Mouse (Mus musculus) limb, embryonic 13.5 days (tissue): ENCODE measurements at regions not wholly inside any gene's neighbourhood (a gene's known extent, or its start where the extent isn't known, plus 50 kb on each side); places are given as distances from the start of the nearest gene placed in this dataset.

Experiments used
- ATAC-seq: fragments of 200-750 bp; cut with Nextera tagmentation; 2 replicates; pipeline ENCODE4 v1.8.0; 2017; ENCODE audit warnings: low read depth, moderate number of reproducible peaks, moderate TSS enrichment; ENCODE audit not compliant: low FRiP score
- H3K27ac ChIP-seq: fragments of 300-500 bp; sonication (generic); 2 replicates; pipeline ENCODE4 v1.5.1; 2015; ENCODE audit warnings: inconsistent platforms, mild to moderate bottlenecking, moderate library complexity
- H3K27me3 ChIP-seq: fragments of 300-500 bp; sonication (generic); 2 replicates; pipeline ENCODE4 v1.6.1; 2015; ENCODE audit warnings: mild to moderate bottlenecking, inconsistent platforms
- H3K36me3 ChIP-seq: fragments of 300-500 bp; sonication (generic); 2 replicates; pipeline ENCODE4 v1.6.1; 2015; ENCODE audit warnings: inconsistent platforms, mild to moderate bottlenecking, moderate library complexity
- H3K4me1 ChIP-seq: fragments of 300-500 bp; sonication (generic); 2 replicates; pipeline ENCODE4 v1.6.1; 2015; ENCODE audit warnings: inconsistent platforms
- H3K4me2 ChIP-seq: fragments of 300-500 bp; sonication (generic); replicated peaks from 2 replicates; pipeline ENCODE4 v1.6.1; 2015; ENCODE audit warnings: inconsistent platforms, mild to moderate bottlenecking, moderate library complexity
- H3K4me3 ChIP-seq: fragments of 300-500 bp; sonication (generic); 2 replicates; pipeline ENCODE4 v1.5.1; 2015; ENCODE audit warnings: moderate library complexity, mild to moderate bottlenecking, inconsistent platforms
- H3K9ac ChIP-seq: fragments of 300-500 bp; sonication (generic); 2 replicates; pipeline ENCODE4 v1.6.1; 2015; ENCODE audit warnings: mild to moderate bottlenecking, inconsistent platforms
- H3K9me3 ChIP-seq: fragments of 300-500 bp; sonication (generic); 2 replicates; pipeline ENCODE4 v1.6.1; 2016; ENCODE audit warnings: inconsistent platforms
- WGBS: fragments of 180-500 bp; shearing (Covaris S2); methylation state at CpG from one replicate; pipeline ENCODE4 v1.1.7; 2015; 5-methylcytosine and 5-hydroxymethylcytosine counted together

GRCm38 (mm10) chr3:41198216-41198976, 115.5 kb upstream of the Pgrmc2 start:
- no peak overlapping the region for H3K4me2 ChIP-seq
- H3K4me3 ChIP-seq: no peak overlapping the region
- H3K9ac ChIP-seq: no peak overlapping the region
- H3K36me3 ChIP-seq: no peaks in the 10 kb centered on the region
- peaks cover 14% of the 10 kb centered on the region for H3K4me1 ChIP-seq
- H3K27ac ChIP-seq: no peak overlapping the region
- H3K27me3 ChIP-seq: no peaks in the 10 kb centered on the region
- 83% methylated on average over 15 of the region's 15 CpGs for WGBS
- H3K9me3 ChIP-seq: no peaks in the 10 kb centered on the region
- ATAC-seq: no peak

GRCm38 (mm10) chr3:41195113-41195975, 112.5 kb upstream of the Pgrmc2 start:
- Histone ChIP-seq H3K9ac (no peak overlapping the region), H3K36me3 (no peaks in the 10 kb centered on the region), H3K9me3 (no peaks in the 10 kb centered on the region), H3K27me3 (no peaks in the 10 kb centered on the region), H3K4me2 (no peak overlapping the region), H3K27ac (no peak overlapping the region), H3K4me3 (no peak overlapping the region), H3K4me1 (peaks cover 14% of the 10 kb centered on the region)
- ATAC-seq: peak; percentile 87
- WGBS: 32% methylated on average over 7 of the region's 7 CpGs

GRCm38 (mm10) chr3:41194311-41195112, 111.7 kb upstream of the Pgrmc2 start:
- no peak overlapping the region; the same call in 1 of the 2 replicates for H3K27ac ChIP-seq
- no peaks in the 10 kb centered on the region for H3K36me3 ChIP-seq
- ATAC-seq: no peak
- peaks cover 14% of the 10 kb centered on the region for H3K4me1 ChIP-seq
- H3K9me3 ChIP-seq: no peaks in the 10 kb centered on the region
- H3K4me2 ChIP-seq: no peak overlapping the region
- H3K4me3 ChIP-seq: no peak overlapping the region
- H3K27me3 ChIP-seq: no peaks in the 10 kb centered on the region
- 73% methylated on average over 9 of the region's 9 CpGs for WGBS
- no peak overlapping the region for H3K9ac ChIP-seq

- H3K9me3 ChIP-seq: no peaks in the 10 kb centered on the region
- H3K27me3 ChIP-seq: peaks cover 15% of the 10 kb centered on the region
- peaks cover 11% of the 10 kb centered on the region for H3K4me1 ChIP-seq
- H3K4me2 ChIP-seq: no peak overlapping the region
- H3K36me3 ChIP-seq: no peaks in the 10 kb centered on the region
- H3K4me3 ChIP-seq: no peak overlapping the region
- no peak overlapping the region for H3K27ac ChIP-seq
- 79% methylated on average over 10 of the region's 10 CpGs for WGBS
- no peak overlapping the region for H3K9ac ChIP-seq
- no peak for ATAC-seq
Measured at GRCm38 (mm10) chr3:41185305-41186097, 102.7 kb upstream of the Pgrmc2 start.

GRCm38 (mm10) chr3:41184375-41184774, 101.5 kb upstream of the Pgrmc2 start:
- H3K9me3 ChIP-seq: no peaks in the 10 kb centered on the region
- no peak overlapping the region for H3K9ac ChIP-seq
- H3K4me1 ChIP-seq: peaks cover 11% of the 10 kb centered on the region
- no peak overlapping the region for H3K4me2 ChIP-seq
- no peaks in the 10 kb centered on the region for H3K36me3 ChIP-seq
- H3K27me3 ChIP-seq: peaks cover 19% of the 10 kb centered on the region
- WGBS: 49% methylated on average over 7 of the region's 7 CpGs
- H3K4me3 ChIP-seq: no peak overlapping the region
- H3K27ac ChIP-seq: no peak overlapping the region
- no peak for ATAC-seq

GRCm38 (mm10) chr3:41182900-41183595, 100.2 kb upstream of the Pgrmc2 start:
- ATAC-seq: peak; percentile 38; the same call in 1 of the 2 replicates

GRCm38 (mm10) chr3:41182036-41182899, 99.4 kb upstream of the Pgrmc2 start:
- H3K27me3 ChIP-seq: peaks cover 19% of the 10 kb centered on the region
- H3K4me2 ChIP-seq: no peak overlapping the region
- peaks cover 11% of the 10 kb centered on the region for H3K4me1 ChIP-seq
- no peak overlapping the region for H3K27ac ChIP-seq
- 50% methylated on average over 15 of the region's 15 CpGs for WGBS
- H3K9ac ChIP-seq: no peak overlapping the region
- H3K9me3 ChIP-seq: no peaks in the 10 kb centered on the region
- ATAC-seq: peak; percentile 87
- no peaks in the 10 kb centered on the region for H3K36me3 ChIP-seq
- H3K4me3 ChIP-seq: no peak overlapping the region

More at GRCm38 (mm10) chr3:41182900-41183595, 100.2 kb upstream of the Pgrmc2 start:
- Histone ChIP-seq H3K36me3 (no peaks in the 10 kb centered on the region), H3K9me3 (no peaks in the 10 kb centered on the region), H3K4me1 (peaks cover 11% of the 10 kb centered on the region), H3K9ac (no peak overlapping the region), H3K4me3 (no peak overlapping the region), H3K4me2 (no peak overlapping the region), H3K27ac (no peak overlapping the region), H3K27me3 (peaks cover 19% of the 10 kb centered on the region)
- 65% methylated on average over 10 of the region's 10 CpGs for WGBS

GRCm38 (mm10) chr3:41181438-41181837, 98.6 kb upstream of the Pgrmc2 start:
- Histone ChIP-seq H3K27me3 (peaks cover 19% of the 10 kb centered on the region), H3K27ac (no peak overlapping the region)
- 87% methylated on average over 11 of the region's 11 CpGs for whole genome bisulfite sequencing

GRCm38 (mm10) chr3:41180911-41181310, 98.1 kb upstream of the Pgrmc2 start:
- Histone ChIP-seq H3K27ac (no peak overlapping the region), H3K27me3 (peaks cover 19% of the 10 kb centered on the region), H3K36me3 (no peaks in the 10 kb centered on the region), H3K9ac (no peak overlapping the region), H3K4me1 (peaks cover 11% of the 10 kb centered on the region), H3K4me3 (no peak overlapping the region), H3K9me3 (no peaks in the 10 kb centered on the region), H3K4me2 (no peak overlapping the region)
- WGBS: 81% methylated on average over 7 of the region's 7 CpGs
- no peak for ATAC-seq

More at GRCm38 (mm10) chr3:41181438-41181837, 98.6 kb upstream of the Pgrmc2 start:
- Histone ChIP-seq H3K4me3 (no peak overlapping the region), H3K9me3 (no peaks in the 10 kb centered on the region), H3K4me2 (no peak overlapping the region), H3K36me3 (no peaks in the 10 kb centered on the region), H3K9ac (no peak overlapping the region), H3K4me1 (peaks cover 11% of the 10 kb centered on the region)
- no peak for ATAC-seq
